Mouse (Mus musculus) urinary bladder, adult 2 months (tissue): ENCODE measurements at regions not wholly inside any gene's neighbourhood (a gene's known extent, or its start where the extent isn't known, plus 50 kb on each side); places are given as distances from the start of the nearest gene placed in this dataset.

Experiments
- DNase-seq: peaks from one replicate; pipeline ENCODE4 v3.0.0; 2022; ENCODE audit warnings: low spot score

DNA sequence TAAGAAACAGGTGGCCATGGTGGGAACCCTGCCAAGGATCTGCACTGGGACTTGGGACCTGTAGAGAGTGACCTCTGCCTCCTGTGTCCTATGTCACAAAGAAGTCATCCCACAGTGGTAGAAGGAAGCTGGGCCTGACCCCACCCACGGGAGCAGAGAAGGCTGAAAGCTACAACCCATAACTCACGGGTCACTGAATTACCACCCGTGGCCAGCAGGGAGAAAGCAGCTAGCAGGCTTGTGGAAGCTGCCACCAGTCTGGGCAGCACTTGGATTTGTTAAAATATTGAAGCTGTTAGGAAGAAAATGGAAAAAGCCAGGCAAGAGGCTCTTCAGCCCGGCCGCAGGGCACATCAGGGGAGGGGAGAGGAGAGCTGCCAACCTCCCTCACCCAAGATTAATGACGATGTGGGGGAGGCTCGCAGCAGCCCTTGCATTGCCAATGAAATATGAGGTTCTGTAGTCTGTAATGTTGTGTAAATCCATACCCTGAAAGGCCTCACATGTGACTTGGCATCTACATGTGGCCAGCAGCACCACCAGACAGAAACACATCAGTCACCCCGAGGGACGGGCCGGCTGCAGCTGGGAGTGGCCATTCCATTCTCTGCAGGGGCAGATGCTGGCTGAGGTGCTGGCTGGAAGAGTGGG, 94.5 kb downstream of the Olfm1 start:
- DNase-seq = no peak

DNA sequence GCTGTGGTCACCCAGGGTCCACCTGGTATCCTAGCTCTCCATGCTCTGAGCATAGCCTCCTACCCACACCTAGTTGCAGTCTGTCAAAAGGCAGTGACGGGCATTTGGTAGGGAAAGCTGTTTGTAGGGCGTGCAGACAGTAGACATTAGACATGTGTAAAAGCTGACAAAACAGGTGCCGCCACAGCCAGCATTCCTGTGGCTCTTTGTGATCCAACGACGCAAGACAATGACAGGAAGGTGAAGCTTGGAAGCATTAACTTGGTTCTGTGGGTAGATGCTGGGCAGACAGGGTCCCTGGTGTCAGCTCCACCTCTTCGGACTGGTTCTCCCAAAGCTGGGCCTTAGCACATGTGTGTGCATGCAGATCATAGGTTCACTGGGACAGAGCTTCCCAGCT, 96.5 kb downstream of the Olfm1 start:
- no peak for DNase-seq

DNA sequence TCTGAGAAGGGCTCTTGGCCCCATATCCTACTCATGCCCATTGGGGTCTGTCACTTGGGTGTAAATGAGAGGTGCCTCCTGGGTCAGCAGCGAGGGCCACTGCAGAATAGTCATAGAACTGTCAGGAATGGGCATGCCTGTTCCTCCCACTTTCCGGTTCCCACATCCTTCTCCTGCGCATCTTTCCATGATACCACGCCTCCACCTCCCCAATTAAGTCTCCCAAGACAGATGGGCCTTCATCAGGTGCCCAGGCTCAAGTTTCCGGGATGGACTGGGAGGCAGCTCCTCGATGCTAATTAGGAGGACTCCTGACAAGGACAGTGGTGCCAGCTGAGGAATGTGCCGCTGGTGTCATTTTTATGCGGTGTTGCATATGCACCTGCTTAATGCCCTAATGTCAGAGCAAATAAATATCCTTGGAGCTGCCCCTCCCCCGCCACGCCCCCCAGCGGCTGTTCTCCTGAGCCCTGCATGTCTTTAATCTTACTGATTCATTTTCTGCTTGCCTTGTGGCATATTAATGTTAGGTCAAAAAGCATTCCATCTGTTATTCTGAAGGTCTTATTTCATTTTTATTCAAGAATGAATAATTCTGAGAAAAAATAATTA, 97.2 kb downstream of the Olfm1 start:
- no peak for DNase-seq

DNA sequence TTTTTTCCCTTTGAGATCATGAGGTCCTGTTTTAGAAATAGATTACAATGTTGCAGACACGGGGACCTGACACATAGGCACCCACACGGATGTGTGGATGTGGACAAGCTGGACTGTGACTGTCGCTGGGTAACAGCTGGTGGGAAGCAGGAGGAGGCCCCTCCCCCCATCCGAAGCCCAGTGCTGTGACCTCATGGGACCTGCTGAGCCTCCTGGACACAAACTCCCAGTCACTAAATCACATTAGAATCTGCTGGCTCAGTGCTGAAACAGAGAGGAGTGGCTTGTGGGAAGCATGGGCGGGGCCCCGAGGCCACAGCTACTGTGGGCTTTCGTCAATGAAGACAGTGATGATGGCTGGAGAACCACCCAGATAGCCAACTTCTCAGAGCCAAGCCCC, 101.7 kb downstream of the Olfm1 start:
- no peak for DNase-seq

GRCm38 (mm10) chr2:28296183-28296582, 103.4 kb downstream of the Olfm1 start:
- DNase-seq = no peak

DNA sequence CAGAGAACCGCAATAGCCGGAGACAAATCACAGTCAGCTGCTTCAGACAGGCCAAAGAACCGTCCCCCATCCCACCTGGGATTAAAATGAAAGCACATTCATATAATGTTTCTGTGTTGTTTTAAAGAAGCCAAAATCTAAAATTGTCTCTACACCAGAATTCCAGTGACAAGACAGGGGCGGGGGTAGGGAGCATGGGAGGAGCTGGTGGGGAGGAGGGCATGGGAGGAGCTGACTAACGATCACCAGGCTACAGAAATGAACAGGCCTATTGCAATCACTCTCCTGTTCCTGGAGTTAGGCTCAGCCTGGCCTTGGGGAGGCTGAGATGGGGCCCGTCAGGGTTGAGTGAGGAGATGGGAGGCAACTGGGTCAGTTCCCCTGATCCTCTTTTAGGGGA, 105.9 kb downstream of the Olfm1 start:
- DNase-seq = no peak

GRCm38 (mm10) chr2:28299346-28299745, 106.6 kb downstream of the Olfm1 start:
- DNase-seq = no peak

DNA sequence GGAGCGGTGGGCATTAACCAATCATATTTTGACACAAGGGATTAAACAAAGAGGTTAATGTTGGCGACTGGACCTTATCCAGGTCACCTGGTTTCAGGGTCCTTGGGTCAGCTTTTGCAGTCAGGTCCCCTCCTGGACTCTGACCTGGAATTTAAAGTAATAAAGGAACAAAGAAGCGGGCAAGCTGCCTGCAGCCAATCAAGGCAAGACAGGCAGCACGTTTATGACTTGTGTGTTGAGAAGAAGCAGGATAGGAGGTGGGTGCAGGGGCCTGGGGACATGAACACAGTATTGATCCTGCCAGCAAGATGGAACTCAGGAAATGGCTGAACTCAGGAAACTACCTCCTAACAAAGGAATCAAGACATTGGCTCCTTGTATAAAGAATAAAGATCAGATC, 108.5 kb downstream of the Olfm1 start:
- no peak for DNase-seq

DNA sequence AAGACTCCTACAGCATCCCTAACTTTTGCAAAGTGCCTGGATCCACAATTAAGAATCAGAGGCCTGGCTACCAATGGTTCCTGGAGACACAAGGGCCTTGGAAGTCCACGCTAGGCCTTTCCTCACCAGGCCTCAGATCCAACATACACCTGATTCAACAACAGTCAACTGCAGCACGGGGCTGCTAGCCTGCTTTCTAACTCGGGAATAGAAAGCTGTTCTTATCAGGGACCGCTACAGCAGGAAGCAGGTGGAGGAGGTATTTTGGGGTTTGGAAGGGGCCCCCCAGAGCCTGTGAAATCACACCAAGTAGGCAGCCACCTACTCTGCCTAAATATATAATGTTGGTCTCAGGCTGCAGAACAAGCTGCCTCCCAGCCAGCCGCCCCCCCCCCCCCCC, 111.1 kb downstream of the Olfm1 start:
- no peak for DNase-seq

DNA sequence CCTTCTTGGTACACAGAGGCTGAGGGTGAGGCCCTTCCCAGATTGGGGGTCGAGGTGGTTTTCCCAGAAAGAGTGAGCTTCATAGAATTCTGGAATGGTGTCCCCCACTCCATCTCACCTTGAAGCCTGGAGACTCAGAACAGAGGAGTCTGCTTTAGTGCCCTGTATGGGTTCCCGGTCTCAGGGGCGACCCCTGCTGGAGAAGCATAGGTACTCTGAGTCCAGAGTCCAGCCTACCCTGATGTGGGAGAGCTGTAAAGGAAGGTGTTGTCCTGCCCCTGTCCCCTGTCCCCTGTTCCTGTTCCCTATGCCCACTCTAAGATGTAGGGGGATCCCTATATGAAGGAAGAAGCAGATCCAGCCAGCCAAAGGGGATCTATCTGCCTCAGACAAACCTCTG, 111.9 kb downstream of the Olfm1 start:
- peak; percentile 53 for DNase-seq

DNA sequence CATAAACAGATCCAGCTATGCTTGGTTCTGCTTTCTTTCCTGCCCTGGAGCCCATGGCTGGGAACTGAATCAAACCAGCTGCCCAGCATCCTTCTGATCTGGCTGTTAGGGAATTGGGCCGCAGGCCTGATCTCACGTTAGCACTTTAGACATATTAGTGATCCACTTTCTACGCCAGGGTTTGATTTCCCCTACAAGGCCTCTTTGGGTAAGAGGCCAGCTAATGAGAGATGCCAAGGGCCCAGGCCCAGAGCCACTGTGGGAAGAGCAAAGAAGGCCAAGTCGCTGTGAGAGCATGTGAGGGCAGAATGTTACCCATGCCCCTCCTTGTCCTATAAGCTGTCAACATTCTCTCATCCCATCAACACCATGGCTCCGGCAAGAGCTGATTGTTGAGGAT, 116.3 kb downstream of the Olfm1 start:
- DNase-seq = no peak

DNA sequence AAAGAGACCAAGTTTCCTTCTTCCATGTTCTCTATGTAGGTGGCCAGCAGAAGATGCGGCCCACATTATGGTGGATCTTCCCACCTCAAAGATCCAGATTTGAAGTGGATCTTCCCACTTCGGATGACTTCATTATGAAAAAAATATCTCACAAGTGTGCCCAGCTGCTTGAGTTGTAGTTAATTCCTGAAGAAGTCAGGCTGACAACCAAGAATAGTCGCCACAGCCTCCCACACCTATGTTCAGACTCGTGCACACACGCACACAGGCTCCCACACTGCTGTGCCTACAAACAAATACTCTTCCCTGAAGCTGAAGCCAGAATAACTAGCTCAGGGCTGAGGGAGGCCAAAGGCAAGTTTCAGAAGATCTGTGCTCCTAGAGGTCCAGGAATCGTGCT, 119.4 kb downstream of the Olfm1 start:
- no peak for DNase-seq

GRCm38 (mm10) chr2:28325502-28325901, 121.1 kb upstream of the Ppp1r26 start:
- DNase-seq = no peak

DNA sequence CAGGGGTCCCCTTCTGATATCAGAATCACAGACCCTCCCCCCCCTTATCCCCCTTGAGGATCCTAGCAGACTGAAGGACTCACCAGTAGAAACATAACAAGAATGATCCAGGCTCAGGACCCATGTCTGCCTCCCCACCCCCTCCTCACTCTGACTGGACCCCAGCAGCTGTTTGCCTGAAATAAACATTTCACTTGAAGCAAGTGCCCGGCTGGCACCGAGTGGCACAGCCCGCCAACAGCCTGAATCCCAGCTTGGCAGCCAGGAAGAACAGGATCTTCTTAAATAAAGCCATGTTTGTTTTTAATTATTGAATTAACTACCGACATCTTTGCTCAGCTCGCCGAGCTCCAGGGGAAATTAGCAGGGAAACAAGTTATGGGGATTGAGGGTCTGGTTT, 120.5 kb upstream of the Ppp1r26 start:
- no peak for DNase-seq

DNA sequence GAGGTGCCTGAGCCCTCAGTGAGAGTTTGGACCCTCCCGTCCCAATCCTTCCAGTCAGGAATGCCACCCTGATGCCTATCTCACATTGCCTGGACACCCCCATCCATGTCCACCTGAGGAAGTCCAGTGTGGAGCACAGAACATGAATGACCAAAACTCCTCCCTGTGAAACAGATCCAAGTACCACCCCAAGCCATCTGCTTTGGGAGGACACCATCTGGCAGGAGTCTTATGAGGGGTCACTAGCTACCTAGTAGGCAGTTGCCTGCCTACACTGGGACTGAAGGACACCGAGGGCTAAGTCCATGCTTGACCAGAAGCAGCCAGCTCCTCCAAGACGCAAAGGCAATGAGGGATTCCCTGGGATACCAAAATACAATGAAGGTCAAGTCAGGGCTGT, 119.9 kb upstream of the Ppp1r26 start:
- no peak for DNase-seq

DNA sequence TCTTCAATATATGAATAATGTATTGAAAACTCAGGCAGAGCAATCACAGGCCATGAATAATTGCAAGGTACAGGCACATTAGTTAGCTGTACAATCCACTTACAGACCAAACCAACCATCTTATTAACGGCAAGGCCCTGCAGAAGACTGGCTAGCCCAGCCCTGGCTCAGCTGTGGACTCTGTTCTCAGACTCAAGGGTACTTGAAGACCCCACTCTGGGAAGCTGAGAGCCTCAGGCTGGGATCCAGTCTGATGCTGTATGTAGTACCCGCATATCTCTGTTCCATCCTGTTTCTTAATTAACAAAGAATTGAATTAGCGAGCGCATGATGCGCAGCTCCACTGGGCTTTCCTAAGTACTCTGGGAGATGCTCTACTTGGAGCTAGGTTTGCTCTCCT, 117.5 kb upstream of the Ppp1r26 start:
- peak; percentile 6 for DNase-seq

DNA sequence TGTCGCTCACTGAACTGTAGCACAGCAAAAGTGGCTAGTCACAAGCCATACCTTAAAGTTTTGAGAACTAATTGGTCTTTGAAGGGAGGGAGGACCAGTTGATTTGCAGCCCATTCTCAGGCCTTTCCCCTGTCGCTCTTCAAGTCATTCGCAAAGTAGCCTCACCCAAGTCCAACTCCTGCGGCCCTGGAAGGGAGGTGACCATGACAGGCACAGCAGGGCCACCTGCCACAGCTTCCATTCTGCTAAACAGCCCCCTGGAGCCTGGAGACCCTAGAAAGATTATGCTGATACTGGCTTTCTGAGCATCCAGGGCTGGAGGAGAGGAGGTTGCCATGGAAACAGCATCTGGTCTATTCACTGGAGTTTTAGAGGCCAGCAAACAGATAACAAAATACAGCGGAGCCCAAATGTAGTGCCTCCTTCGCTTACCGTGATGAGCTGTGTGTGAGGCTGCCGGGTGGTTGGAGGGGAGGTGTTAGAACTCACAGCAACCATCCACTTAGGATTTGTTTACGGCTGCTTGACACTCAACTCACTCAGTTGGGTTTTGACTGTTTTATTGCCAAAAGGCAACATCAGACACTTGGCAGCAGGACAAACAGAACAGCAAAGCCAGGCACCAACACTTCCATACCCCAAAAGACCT, 111.3 kb upstream of the Ppp1r26 start:
- DNase-seq = no peak

DNA sequence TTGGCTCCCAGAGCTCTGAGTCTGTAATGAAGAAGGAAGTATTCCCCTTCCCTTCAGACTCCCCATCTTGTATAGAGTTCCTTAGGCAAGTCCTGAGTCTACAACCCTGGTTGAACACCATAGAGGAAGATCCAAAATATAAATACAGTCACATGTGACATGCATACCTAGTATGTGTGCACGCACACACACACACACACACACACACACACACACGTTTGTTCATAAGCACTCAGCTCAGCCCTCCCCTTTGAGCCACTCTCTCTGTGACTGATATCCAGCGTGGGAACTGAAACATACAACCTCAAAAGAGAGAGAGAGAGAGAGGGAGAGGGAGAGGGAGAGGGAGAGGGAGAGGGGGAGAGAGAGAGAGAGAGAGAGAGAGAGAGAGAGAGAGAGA, 110.8 kb upstream of the Ppp1r26 start:
- DNase-seq = no peak

GRCm38 (mm10) chr2:28336349-28337309, 110.0 kb upstream of the Ppp1r26 start:
- no peak for DNase-seq

GRCm38 (mm10) chr2:28337561-28337960, 109.0 kb upstream of the Ppp1r26 start:
- DNase-seq = no peak

- DNase-seq = no peak
Observed at GRCm38 (mm10) chr2:28341304-28341703, 105.3 kb upstream of the Ppp1r26 start.

GRCm38 (mm10) chr2:28348453-28348852, 98.1 kb upstream of the Ppp1r26 start:
- no peak for DNase-seq
